Mouse (Mus musculus) CH12.LX (cell line): Measurements from ENCODE around the gene Idh1.

Experiments used
- CHD1 ChIP-seq: IDR thresholded peaks from 2 replicates; pipeline ENCODE4 v1.6.1; 2012; ENCODE audit warnings: low read depth, low read length, improper control_type of control experiment, inconsistent platforms
- CTCF ChIP-seq, 2 experiments: IDR thresholded peaks in 1 of 2; conservative IDR thresholded peaks in 1 of 2; 2 replicates each; pipeline ENCODE4 v1.5.1; 2011 to 2012; ENCODE audit warnings: low read depth in 2 of 2, low read length in 2 of 2, improper control_type of control experiment in 1 of 2, inconsistent platforms in 1 of 2, mild to moderate bottlenecking in 1 of 2, moderate library complexity in 1 of 2
- EP300 ChIP-seq: IDR thresholded peaks from 2 replicates; pipeline ENCODE4 v1.6.1; 2011; ENCODE audit warnings: low read length, improper control_type of control experiment
- JUND ChIP-seq: conservative IDR thresholded peaks from 2 replicates; pipeline ENCODE4 v1.6.1; 2011; ENCODE audit warnings: low read depth, low read length, improper control_type of control experiment
- USF2 ChIP-seq: conservative IDR thresholded peaks from 2 replicates; pipeline ENCODE4 v1.6.1; 2011; ENCODE audit warnings: low read depth, low read length, improper control_type of control experiment

DNA sequence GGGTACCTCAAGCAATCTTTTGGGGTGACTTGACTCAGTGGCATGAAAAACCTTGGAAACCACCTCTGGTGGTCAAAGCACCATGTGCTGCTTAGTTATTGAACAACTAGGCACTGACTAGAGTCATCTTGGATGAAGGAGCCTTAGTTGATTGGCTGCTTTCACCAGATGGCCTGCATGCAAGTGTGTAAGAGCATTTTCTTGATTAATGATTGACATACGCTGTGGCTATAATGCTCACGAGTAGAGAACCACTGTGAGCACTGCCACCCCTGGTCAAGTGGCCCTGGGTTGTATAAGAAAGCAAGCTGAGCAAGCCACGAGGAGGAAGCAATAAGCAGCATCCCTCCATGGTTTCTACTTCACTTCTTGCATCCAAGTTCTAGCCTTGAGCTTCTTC, 56.1 kb downstream of the Idh1 start:
- TF ChIP-seq USF2 (no peak), CTCF (conservative IDR thresholded peaks at IDR 0.05 in 1 of 2, IDR thresholded peaks at IDR 0.05 in 1 of 2; ENCODE audit: low read depth in 2 of 2, low read length in 2 of 2) (no peak), EP300 (no peak), CHD1 (no peak), JUND (no peak)
